Mouse (Mus musculus): ENCODE measurements around the gene Gm20479. TPM values are rescaled to one million over a fixed set of nuclear protein-coding genes. Genes with fewer than 3 reads are reported as not detected.

Gene Gm20479
- polyA plus RNA-seq, 1 experiment, result 0.75 TPM

- H3K4me1 ChIP-seq (ENCODE audit: control insufficient read depth, insufficient read depth, low read length), result 0 out of 2 replicates have a peak, but pooled peaks cover 1% of the 10 kb centered on the region
- no peak overlapping the region for H3K27ac ChIP-seq (ENCODE audit: insufficient read depth, low read length)
- no peak for TF ChIP-seq CTCF (IDR thresholded peaks at IDR 0.05; ENCODE audit: extremely low read depth, insufficient read depth, low read length)
- no peak for TF ChIP-seq POLR2A (IDR thresholded peaks at IDR 0.05; ENCODE audit: extremely low read depth, insufficient read depth, low read length)
- no peak overlapping the region for H3K4me3 ChIP-seq (ENCODE audit: insufficient read depth, low read length)
Observed at GRCm38 (mm10) chr7:27371715-27372462, 14.7 kb upstream of the Gm20479 start.

- H3K27ac ChIP-seq (ENCODE audit: insufficient read depth, low read length), result no peak overlapping the region
Observed at GRCm38 (mm10) chr7:27369111-27369510, 11.9 kb upstream of the Gm20479 start.

DNA sequence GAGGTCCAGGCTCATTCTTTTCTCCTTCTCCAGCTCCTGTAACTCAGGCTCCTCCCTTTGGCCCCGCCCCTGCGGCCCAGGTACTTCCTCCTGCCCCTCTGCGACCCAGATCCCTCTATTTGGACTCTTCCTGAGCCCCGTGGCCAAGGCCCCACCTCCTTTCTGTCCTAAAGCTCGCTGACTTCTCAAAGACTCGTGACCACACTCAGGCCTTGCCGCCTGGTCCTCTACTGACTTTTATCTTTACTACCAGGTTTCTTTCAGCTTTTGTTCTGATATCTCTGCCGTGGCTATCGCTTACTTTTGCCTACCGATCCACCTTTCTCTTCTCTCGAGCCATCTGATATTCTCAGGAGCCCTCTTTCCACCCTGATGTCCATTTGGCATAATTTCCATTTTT is 10.8 kb upstream of the Gm20479 start:
- Histone ChIP-seq H3K4me1 (ENCODE audit: control insufficient read depth, insufficient read depth, low read length) (peaks cover 2% of the 10 kb centered on the region; the same call in 1 of the 2 replicates), H3K4me3 (ENCODE audit: insufficient read depth, low read length) (no peak overlapping the region), H3K27ac (ENCODE audit: insufficient read depth, low read length) (no peak overlapping the region)
- no peak for TF ChIP-seq CTCF (IDR thresholded peaks at IDR 0.05; ENCODE audit: extremely low read depth, insufficient read depth, low read length)
- TF ChIP-seq POLR2A (IDR thresholded peaks at IDR 0.05; ENCODE audit: extremely low read depth, insufficient read depth, low read length), result no peak

More at GRCm38 (mm10) chr7:27369111-27369510, 11.9 kb upstream of the Gm20479 start:
- H3K4me1 ChIP-seq (ENCODE audit: control insufficient read depth, insufficient read depth, low read length), result peaks cover 2% of the 10 kb centered on the region; the same call in 1 of the 2 replicates
- TF ChIP-seq CTCF (IDR thresholded peaks at IDR 0.05; ENCODE audit: extremely low read depth, insufficient read depth, low read length), result no peak
- TF ChIP-seq POLR2A (IDR thresholded peaks at IDR 0.05; ENCODE audit: extremely low read depth, insufficient read depth, low read length), result no peak
- no peak overlapping the region for H3K4me3 ChIP-seq (ENCODE audit: insufficient read depth, low read length)

GRCm38 (mm10) chr7:27366082-27366844 is 9.0 kb upstream of the Gm20479 start:
- no peak overlapping the region for H3K4me3 ChIP-seq (ENCODE audit: insufficient read depth, low read length)
- H3K4me1 ChIP-seq (ENCODE audit: control insufficient read depth, insufficient read depth, low read length), result peaks cover 2% of the 10 kb centered on the region; the same call in 1 of the 2 replicates
- no peak for TF ChIP-seq POLR2A (IDR thresholded peaks at IDR 0.05; ENCODE audit: extremely low read depth, insufficient read depth, low read length)
- TF ChIP-seq CTCF (IDR thresholded peaks at IDR 0.05; ENCODE audit: extremely low read depth, insufficient read depth, low read length), result no peak
- no peak overlapping the region for H3K27ac ChIP-seq (ENCODE audit: insufficient read depth, low read length)

DNA sequence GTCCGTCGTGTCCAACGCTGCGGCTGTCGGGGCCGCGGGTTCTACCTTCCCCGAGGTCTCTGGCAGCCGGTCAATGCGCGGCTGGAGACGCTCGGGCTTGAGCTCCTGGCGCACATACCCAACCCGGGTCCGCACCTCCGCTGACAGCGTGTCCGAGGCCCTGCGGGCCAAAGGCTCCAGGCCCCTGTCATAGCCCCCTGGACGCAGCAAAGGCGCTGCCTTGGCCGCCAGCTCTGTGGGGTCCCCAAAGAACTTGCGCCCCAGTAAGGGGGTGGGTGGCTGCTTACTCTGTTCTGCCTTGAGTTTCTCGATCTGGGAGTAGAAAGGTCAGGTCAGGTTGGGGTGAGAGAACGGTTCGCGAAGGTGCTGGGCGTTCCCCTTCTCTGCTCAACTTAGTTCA is 7.2 kb upstream of the Gm20479 start:
- TF ChIP-seq POLR2A (IDR thresholded peaks at IDR 0.05; ENCODE audit: extremely low read depth, insufficient read depth, low read length), result no peak
- TF ChIP-seq CTCF (IDR thresholded peaks at IDR 0.05; ENCODE audit: extremely low read depth, insufficient read depth, low read length), result no peak
- peaks cover 4% of the 10 kb centered on the region; the same call in 1 of the 2 replicates for H3K4me1 ChIP-seq (ENCODE audit: control insufficient read depth, insufficient read depth, low read length)
- no peak overlapping the region for H3K4me3 ChIP-seq (ENCODE audit: insufficient read depth, low read length)
- no peak overlapping the region for H3K27ac ChIP-seq (ENCODE audit: insufficient read depth, low read length)

- Histone ChIP-seq H3K27ac (ENCODE audit: insufficient read depth, low read length) (peak overlapping the region; percentile 33), H3K4me3 (ENCODE audit: insufficient read depth, low read length) (peak overlapping the region; percentile 26; the same call in 1 of the 2 replicates), H3K4me1 (ENCODE audit: control insufficient read depth, insufficient read depth, low read length) (peaks cover 2% of the 10 kb centered on the region; the same call in 1 of the 2 replicates)
- TF ChIP-seq CTCF (IDR thresholded peaks at IDR 0.05; ENCODE audit: extremely low read depth, insufficient read depth, low read length) (no peak), POLR2A (IDR thresholded peaks at IDR 0.05; ENCODE audit: extremely low read depth, insufficient read depth, low read length) (no peak)
Observed at GRCm38 (mm10) chr7:27361283-27361946, 4.2 kb upstream of the Gm20479 start.

DNA sequence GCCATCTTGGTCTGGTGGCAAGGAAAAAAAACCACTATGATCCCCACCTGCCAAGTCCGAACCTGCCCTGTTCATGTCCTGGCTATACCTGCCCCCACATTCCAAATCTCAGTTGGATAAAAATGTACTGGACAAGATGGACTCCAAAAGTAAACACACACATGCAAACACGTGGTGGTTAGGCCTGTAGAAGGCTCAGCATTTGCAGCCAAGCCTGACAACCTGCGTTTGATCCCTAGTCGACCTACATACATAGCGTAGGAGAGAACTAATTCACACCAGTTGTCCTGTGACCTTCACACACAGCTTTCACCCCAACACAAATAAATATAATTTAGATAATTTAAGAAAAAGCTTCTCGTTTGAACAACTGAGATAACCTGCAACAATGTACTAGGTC is 3.5 kb upstream of the Gm20479 start:
- Histone ChIP-seq H3K4me1 (ENCODE audit: control insufficient read depth, insufficient read depth, low read length) (peaks cover 2% of the 10 kb centered on the region; the same call in 1 of the 2 replicates), H3K4me3 (ENCODE audit: insufficient read depth, low read length) (no peak overlapping the region), H3K27ac (ENCODE audit: insufficient read depth, low read length) (no peak overlapping the region)
- TF ChIP-seq POLR2A (IDR thresholded peaks at IDR 0.05; ENCODE audit: extremely low read depth, insufficient read depth, low read length), result no peak
- TF ChIP-seq CTCF (IDR thresholded peaks at IDR 0.05; ENCODE audit: extremely low read depth, insufficient read depth, low read length), result no peak

DNA sequence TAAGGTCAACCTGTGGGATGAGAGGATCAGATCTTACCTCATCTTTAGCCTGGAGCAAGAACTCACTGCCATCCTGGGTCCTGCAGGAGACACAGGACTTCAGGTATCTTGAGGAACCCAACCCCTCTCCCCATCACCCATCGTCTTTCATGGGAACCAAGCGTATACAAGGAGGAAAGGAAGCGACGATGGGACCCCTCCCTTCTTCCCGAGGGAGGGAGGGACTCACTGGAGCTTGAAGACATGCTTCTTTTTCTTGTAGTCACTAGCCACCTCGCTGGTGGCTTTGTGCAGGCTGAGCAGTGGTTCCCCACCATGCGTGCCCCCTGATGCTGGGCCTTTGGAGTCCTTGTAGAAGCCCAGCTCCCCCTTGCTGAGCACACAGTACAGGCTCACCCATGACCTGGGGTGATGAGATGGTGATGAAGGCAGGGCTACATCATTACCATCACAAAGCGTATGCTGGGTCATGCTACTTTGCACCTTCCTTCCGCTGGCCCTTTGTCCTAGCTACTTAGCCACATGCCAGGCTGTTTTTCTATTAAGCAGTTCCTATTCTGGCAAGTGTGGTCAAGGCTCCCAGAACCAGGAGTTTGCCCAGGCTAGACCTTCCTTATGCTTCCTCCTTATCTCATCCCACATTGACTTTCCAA is 2.6 kb upstream of the Gm20479 start:
- no peak overlapping the region for H3K27ac ChIP-seq (ENCODE audit: insufficient read depth, low read length)
- no peak overlapping the region for H3K4me3 ChIP-seq (ENCODE audit: insufficient read depth, low read length)
- peaks cover 2% of the 10 kb centered on the region; the same call in 1 of the 2 replicates for H3K4me1 ChIP-seq (ENCODE audit: control insufficient read depth, insufficient read depth, low read length)
- no peak for TF ChIP-seq CTCF (IDR thresholded peaks at IDR 0.05; ENCODE audit: extremely low read depth, insufficient read depth, low read length)
- TF ChIP-seq POLR2A (IDR thresholded peaks at IDR 0.05; ENCODE audit: extremely low read depth, insufficient read depth, low read length), result no peak

DNA sequence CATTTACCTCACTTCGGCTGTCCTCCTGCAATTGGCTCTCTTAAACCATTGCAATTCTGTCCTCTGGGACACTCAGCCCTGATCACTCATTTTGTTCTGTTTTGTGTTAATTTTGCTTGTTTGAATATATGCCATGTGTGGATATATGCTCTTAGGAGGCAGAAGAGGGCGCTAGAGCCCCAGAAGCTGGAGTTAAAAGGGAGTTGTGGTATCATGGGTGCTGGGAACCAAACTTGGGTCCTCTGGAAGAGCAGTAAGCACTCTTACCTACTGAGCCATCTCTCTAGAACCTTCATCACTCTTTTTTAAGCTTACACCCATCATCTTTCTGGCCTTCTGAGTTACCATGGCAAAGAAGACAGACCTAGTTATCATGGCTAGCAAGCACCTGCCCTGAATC is 1.9 kb upstream of the Gm20479 start:
- Histone ChIP-seq H3K4me3 (ENCODE audit: insufficient read depth, low read length) (no peak overlapping the region), H3K27ac (ENCODE audit: insufficient read depth, low read length) (no peak overlapping the region), H3K4me1 (ENCODE audit: control insufficient read depth, insufficient read depth, low read length) (peaks cover 2% of the 10 kb centered on the region; the same call in 1 of the 2 replicates)
- TF ChIP-seq POLR2A (IDR thresholded peaks at IDR 0.05; ENCODE audit: extremely low read depth, insufficient read depth, low read length), result no peak
- TF ChIP-seq CTCF (IDR thresholded peaks at IDR 0.05; ENCODE audit: extremely low read depth, insufficient read depth, low read length), result 0 out of 2 replicates have a peak, but pooled peaks have one; percentile 2

Data from cortical plate, adult 2 months (tissue).